15 mouse cellular contexts compared by ENCODE assay signal in the genomic region with DNA sequence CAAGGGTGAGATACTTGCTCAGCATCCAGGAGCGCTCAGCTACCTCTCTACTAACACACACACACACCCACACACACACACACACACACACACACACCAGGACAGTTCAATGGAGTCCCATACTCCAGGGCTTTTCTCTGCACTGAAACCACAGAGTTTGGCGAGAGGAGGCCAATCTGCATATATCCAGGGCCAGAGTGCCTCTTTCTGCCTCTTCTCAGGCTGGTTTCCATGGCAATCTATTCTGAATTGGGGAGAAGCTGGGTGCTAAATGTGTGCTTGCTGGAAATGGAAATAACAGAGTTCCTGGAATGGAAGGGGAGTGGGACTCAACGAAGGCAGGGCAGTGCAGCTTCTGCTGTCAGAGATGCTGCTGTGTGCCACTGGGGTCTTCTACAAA. TPM values are rescaled to one million over a fixed set of nuclear protein-coding genes. Genes with fewer than 3 reads are reported as not detected.
DNase-seq lines count a peak whose midpoint lies in the region; ATAC-seq and TF ChIP-seq lines count a peak whose summit lies in the region.
"Had no signal": no experiment of that assay in that cellular context is flagged by ENCODE, and none has a peak within 500 bp of the region (broad histone marks: within the 10 kb centered on the region; RNA-seq: fewer than 3 reads in every experiment).

No protein-coding gene starts in this region.

- 32% methylated on average over 3 of the region's 3 CpGs for WGBS in forebrain, embryonic 14.5 days
- 54% methylated on average over 3 of the region's 3 CpGs for WGBS in forebrain, embryonic 11.5 days
- 18% methylated on average over 3 of the region's 3 CpGs for WGBS in forebrain, postnatal 0 days
- WGBS in intestine, embryonic 16.5 days: 68% methylated on average over 3 of the region's 3 CpGs

- no peak overlapping the region for H3K4me3 ChIP-seq in forebrain, embryonic 14.5 days (ENCODE audit: low read depth, low read length)
- H3K4me3 ChIP-seq in forebrain, embryonic 11.5 days (ENCODE audit: low read depth, low read length): no peak overlapping the region
- H3K4me3 ChIP-seq in forebrain, postnatal 0 days (ENCODE audit: low read depth, low read length): no peak overlapping the region
- no peak overlapping the region for H3K4me3 ChIP-seq in intestine, embryonic 16.5 days (ENCODE audit: low read length)
- H3K4me3 ChIP-seq: limb, embryonic 12.5 days; lung, embryonic 15.5 days had no signal

- H3K9me3 ChIP-seq in forebrain, embryonic 14.5 days (replicated peaks; ENCODE audit: control insufficient read depth, low read length): no peaks in the 10 kb centered on the region
- H3K9me3 ChIP-seq in forebrain, embryonic 11.5 days (ENCODE audit: control insufficient read depth, low read length): no peaks in the 10 kb centered on the region
- H3K9me3 ChIP-seq in forebrain, postnatal 0 days (ENCODE audit: low read length): no peaks in the 10 kb centered on the region
- no peaks in the 10 kb centered on the region for H3K9me3 ChIP-seq in intestine, embryonic 16.5 days (ENCODE audit: control insufficient read depth, low read length)
- H3K9me3 ChIP-seq: limb, embryonic 12.5 days; lung, embryonic 15.5 days had no signal

- no peak overlapping the region for H3K4me2 ChIP-seq in forebrain, embryonic 14.5 days (ENCODE audit: low read length)
- H3K4me2 ChIP-seq in forebrain, embryonic 11.5 days (ENCODE audit: low read depth, low read length, severe bottlenecking): no peak overlapping the region
- H3K4me2 ChIP-seq in forebrain, postnatal 0 days (ENCODE audit: low read depth): peak overlapping the region; percentile 5; the same call in 1 of the 2 replicates
- H3K4me2 ChIP-seq in intestine, embryonic 16.5 days (ENCODE audit: low read depth, low read length): no peak overlapping the region
- H3K4me2 ChIP-seq: limb, embryonic 12.5 days; lung, embryonic 15.5 days had no signal

- no peak overlapping the region; the same call in 1 of the 2 replicates for H3K27ac ChIP-seq in forebrain, embryonic 14.5 days (ENCODE audit: low read depth, low read length)
- H3K27ac ChIP-seq in forebrain, embryonic 11.5 days (ENCODE audit: low read depth, low read length): no peak overlapping the region
- peak overlapping the region; percentile 84 for H3K27ac ChIP-seq in forebrain, postnatal 0 days (ENCODE audit: low read depth, low read length)
- H3K27ac ChIP-seq in intestine, embryonic 16.5 days (ENCODE audit: low read length): no peak overlapping the region
- H3K27ac ChIP-seq: limb, embryonic 12.5 days; lung, embryonic 15.5 days had no signal

- no peaks in the 10 kb centered on the region for H3K36me3 ChIP-seq in forebrain, embryonic 14.5 days (ENCODE audit: control insufficient read depth, insufficient read depth, low read length)
- H3K36me3 ChIP-seq in forebrain, embryonic 11.5 days (ENCODE audit: control insufficient read depth, insufficient read depth, low read length): no peaks in the 10 kb centered on the region
- H3K36me3 ChIP-seq in forebrain, postnatal 0 days (ENCODE audit: insufficient read depth): no peaks in the 10 kb centered on the region
- no peaks in the 10 kb centered on the region for H3K36me3 ChIP-seq in intestine, embryonic 16.5 days (ENCODE audit: control insufficient read depth, insufficient read depth, low read length)
- H3K36me3 ChIP-seq: G1E; limb, embryonic 12.5 days; lung, embryonic 15.5 days had no signal

- no peak overlapping the region for H3K9ac ChIP-seq in forebrain, embryonic 14.5 days (ENCODE audit: low read length)
- no peak overlapping the region for H3K9ac ChIP-seq in forebrain, embryonic 11.5 days (ENCODE audit: low read length)
- no peak overlapping the region for H3K9ac ChIP-seq in forebrain, postnatal 0 days
- no peak overlapping the region for H3K9ac ChIP-seq in intestine, embryonic 16.5 days (ENCODE audit: low read depth, low read length)
- H3K9ac ChIP-seq: limb, embryonic 12.5 days; lung, embryonic 15.5 days had no signal

- no peak for TF ChIP-seq CTCF in forebrain, postnatal 0 days (IDR thresholded peaks at IDR 0.05; ENCODE audit: low read depth)

- peaks cover 3% of the 10 kb centered on the region; the same call in 1 of the 2 replicates for H3K4me1 ChIP-seq in forebrain, embryonic 14.5 days (ENCODE audit: control insufficient read depth, insufficient read depth, low read length)
- H3K4me1 ChIP-seq in forebrain, embryonic 11.5 days (replicated peaks; ENCODE audit: control insufficient read depth, insufficient read depth, low read length): peaks cover 6% of the 10 kb centered on the region; the same call in 1 of the 2 replicates
- H3K4me1 ChIP-seq in forebrain, postnatal 0 days (ENCODE audit: insufficient read depth): peaks cover 22% of the 10 kb centered on the region
- H3K4me1 ChIP-seq in intestine, embryonic 16.5 days (ENCODE audit: control insufficient read depth, insufficient read depth, low read length): peaks cover 4% of the 10 kb centered on the region; the same call in 1 of the 2 replicates

- peak; percentile 40; the same call in 1 of the 2 replicates for ATAC-seq in forebrain, embryonic 14.5 days
- ATAC-seq in forebrain, embryonic 11.5 days (replicated peaks; ENCODE audit: low FRiP score): no peak
- ATAC-seq in forebrain, postnatal 0 days: peak; percentile 80
- no peak for ATAC-seq in intestine, embryonic 16.5 days
- ATAC-seq: activated CD4-positive, CD25-positive, alpha-beta regulatory T cell, adult 4 months had no signal

- H3K27me3 ChIP-seq in forebrain, embryonic 14.5 days (replicated peaks; ENCODE audit: control insufficient read depth, insufficient read depth, low read length): peaks cover 6% of the 10 kb centered on the region
- H3K27me3 ChIP-seq in forebrain, embryonic 11.5 days (ENCODE audit: control insufficient read depth, insufficient read depth, low read length): peaks cover 11% of the 10 kb centered on the region
- peaks cover under 1% of the 10 kb centered on the region; the same call in 1 of the 2 replicates for H3K27me3 ChIP-seq in forebrain, postnatal 0 days (ENCODE audit: insufficient read depth, low read length)
- H3K27me3 ChIP-seq in intestine, embryonic 16.5 days (replicated peaks; ENCODE audit: control insufficient read depth, insufficient read depth, low read length): peaks cover 4% of the 10 kb centered on the region

- peak; percentile 75 for DNase-seq in forebrain, embryonic 14.5 days (ENCODE audit: low spot score)
- DNase-seq in forebrain, embryonic 11.5 days (ENCODE audit: low spot score): no peak
- peak; percentile 81 for DNase-seq in forebrain, postnatal 0 days
- DNase-seq in layer of hippocampus, adult 9-11 months: peak; percentile 81
- peak; percentile 74 for DNase-seq in right cerebral cortex, adult 18-20 months
- DNase-seq in urinary bladder, postnatal 25 days (ENCODE audit: low spot score): no peak
- no peak for DNase-seq in lung, postnatal 36 days
- DNase-seq: kidney, adult 18-20 months had no signal

RNA-seq across cellular contexts. Expression of a gene that starts 3.2 kb away (rescaled TPM):
- 0.08 and 0.46 TPM in 2 replicates for polyA plus RNA-seq in forebrain, embryonic 14.5 days (2014; fragmentation: Nextera tagmentation; extraction: Ambion mirVana)
- polyA plus RNA-seq in forebrain, embryonic 11.5 days (2014; fragmentation: Nextera tagmentation; extraction: Ambion mirVana): 0.20 and 0.36 TPM in 2 replicates
- 0.62 and 1.1 TPM in 2 replicates for total RNA-seq in forebrain, postnatal 0 days (2014; rRNA removed)
- polyA plus RNA-seq in forebrain, postnatal 0 days (2015; fragmentation: Nextera tagmentation; extraction: Ambion mirVana): 0.30 and 1.1 TPM in 2 replicates
- 0.04 TPM in 1 of 2 replicates, not detected in the other for polyA plus RNA-seq in intestine, embryonic 16.5 days (2015; fragmentation: Nextera tagmentation; extraction: Ambion mirVana)
- polyA plus RNA-seq: G1E had no signal

RNA-seq across cellular contexts. Expression of a gene that starts 5.2 kb away (rescaled TPM):
- not detected in 2 replicates for polyA plus RNA-seq in forebrain, embryonic 14.5 days (2014; fragmentation: Nextera tagmentation; extraction: Ambion mirVana)
- not detected in 2 replicates for polyA plus RNA-seq in forebrain, embryonic 11.5 days (2014; fragmentation: Nextera tagmentation; extraction: Ambion mirVana)
- 0.46 TPM in 1 of 2 replicates, not detected in the other for total RNA-seq in forebrain, postnatal 0 days (2014; rRNA removed)
- 0.36 and 0.90 TPM in 2 replicates for polyA plus RNA-seq in forebrain, postnatal 0 days (2015; fragmentation: Nextera tagmentation; extraction: Ambion mirVana)
- not detected in 2 replicates for polyA plus RNA-seq in intestine, embryonic 16.5 days (2015; fragmentation: Nextera tagmentation; extraction: Ambion mirVana)
- total RNA-seq: G1E; gastrocnemius, adult 18-20 months had no signal
- polyA plus RNA-seq: activated CD4-positive, CD25-positive, alpha-beta regulatory T cell, adult 4 months; G1E; heart, embryonic 14.5 days; limb, embryonic 12.5 days; lung, embryonic 15.5 days had no signal

RNA-seq across cellular contexts. Expression of a gene that starts 47.8 kb away (rescaled TPM):
- 129 and 143 TPM in 2 replicates for polyA plus RNA-seq in forebrain, embryonic 14.5 days (2014; fragmentation: Nextera tagmentation; extraction: Ambion mirVana)
- polyA plus RNA-seq in forebrain, embryonic 11.5 days (2014; fragmentation: Nextera tagmentation; extraction: Ambion mirVana): 89.4 and 98.3 TPM in 2 replicates
- 91.7 and 95.5 TPM in 2 replicates for total RNA-seq in forebrain, postnatal 0 days (2014; rRNA removed)
- 156 and 175 TPM in 2 replicates for polyA plus RNA-seq in forebrain, postnatal 0 days (2015; fragmentation: Nextera tagmentation; extraction: Ambion mirVana)
- 165 and 182 TPM in 2 replicates for polyA plus RNA-seq in intestine, embryonic 16.5 days (2015; fragmentation: Nextera tagmentation; extraction: Ambion mirVana)

RNA-seq across cellular contexts. Expression of a gene that starts 49.6 kb away (rescaled TPM):
- polyA plus RNA-seq in forebrain, embryonic 14.5 days (2014; fragmentation: Nextera tagmentation; extraction: Ambion mirVana): not detected in 2 replicates
- polyA plus RNA-seq in forebrain, embryonic 11.5 days (2014; fragmentation: Nextera tagmentation; extraction: Ambion mirVana): not detected in 2 replicates
- total RNA-seq in forebrain, postnatal 0 days (2014; rRNA removed): not detected in 2 replicates
- not detected in 2 replicates for polyA plus RNA-seq in forebrain, postnatal 0 days (2015; fragmentation: Nextera tagmentation; extraction: Ambion mirVana)
- 0.05 and 0.09 TPM in 2 replicates for polyA plus RNA-seq in intestine, embryonic 16.5 days (2015; fragmentation: Nextera tagmentation; extraction: Ambion mirVana)
- polyA plus RNA-seq: activated CD4-positive, CD25-positive, alpha-beta regulatory T cell, adult 4 months; lung, embryonic 15.5 days had no signal

Comparison
In these comparisons a context has a peak if more than half of its experiments do, and no peak if none do; other contexts are left out.
1. ATAC-seq: peak in forebrain, embryonic 14.5 days (single experiment) and forebrain, postnatal 0 days (single experiment); none in forebrain, embryonic 11.5 days (single experiment) and intestine, embryonic 16.5 days (single experiment).
2. DNase-seq: peak in forebrain, embryonic 14.5 days (single experiment), forebrain, postnatal 0 days (single experiment), layer of hippocampus, adult 9-11 months (single experiment) and right cerebral cortex, adult 18-20 months (single experiment); none in forebrain, embryonic 11.5 days (single experiment), urinary bladder, postnatal 25 days (single experiment) and lung, postnatal 36 days (single experiment).